Mouse (Mus musculus): ENCODE data around the gene Acvr1b. TPM values are rescaled to one million over a fixed set of nuclear protein-coding genes. Genes with fewer than 3 reads are reported as not detected.

Gene Acvr1b
- polyA plus RNA-seq (2017; shearing (Covaris generic)) = 4.6 TPM

DNA sequence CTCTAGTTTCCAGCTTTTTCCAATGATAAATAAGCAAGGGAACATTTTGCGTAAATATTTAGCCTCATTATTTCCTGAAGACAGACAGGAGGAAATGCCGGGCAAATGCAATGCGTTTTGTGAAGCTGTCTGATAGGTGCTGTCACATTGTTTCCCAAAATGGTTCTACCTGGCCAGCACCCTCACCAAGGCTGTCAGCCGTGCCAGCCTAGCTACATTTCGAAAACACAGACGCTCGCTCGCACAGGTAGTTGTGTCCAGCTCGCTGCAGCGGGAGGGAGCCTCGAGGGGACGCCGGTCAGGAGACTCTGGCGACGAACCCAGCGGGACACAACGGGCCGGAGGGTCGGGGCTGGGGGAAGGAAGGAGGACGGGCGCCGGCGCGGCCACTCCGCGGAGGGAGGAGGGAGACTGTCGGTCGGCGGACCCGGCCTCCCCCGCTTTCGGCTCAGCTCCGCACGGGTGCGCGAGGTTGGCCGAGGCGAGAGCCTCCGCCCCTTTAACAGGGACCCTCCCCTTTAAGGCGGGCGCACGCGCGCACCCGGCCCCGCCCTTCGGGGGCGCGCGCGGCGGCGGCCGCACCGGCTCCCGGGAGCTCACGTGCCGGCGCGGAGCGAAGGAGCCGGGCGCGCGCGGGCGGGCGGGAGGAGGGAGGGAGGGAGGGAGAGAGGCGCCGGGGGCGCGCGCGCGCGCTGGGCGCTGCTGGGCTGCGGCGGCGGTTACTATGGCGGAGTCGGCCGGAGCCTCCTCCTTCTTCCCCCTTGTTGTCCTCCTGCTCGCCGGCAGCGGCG lies at the start of gene Acvr1b:
Gene Acvr1b, plus strand, starts transcription at position 647 of the 791 bp plus-strand sequence.

DNA sequence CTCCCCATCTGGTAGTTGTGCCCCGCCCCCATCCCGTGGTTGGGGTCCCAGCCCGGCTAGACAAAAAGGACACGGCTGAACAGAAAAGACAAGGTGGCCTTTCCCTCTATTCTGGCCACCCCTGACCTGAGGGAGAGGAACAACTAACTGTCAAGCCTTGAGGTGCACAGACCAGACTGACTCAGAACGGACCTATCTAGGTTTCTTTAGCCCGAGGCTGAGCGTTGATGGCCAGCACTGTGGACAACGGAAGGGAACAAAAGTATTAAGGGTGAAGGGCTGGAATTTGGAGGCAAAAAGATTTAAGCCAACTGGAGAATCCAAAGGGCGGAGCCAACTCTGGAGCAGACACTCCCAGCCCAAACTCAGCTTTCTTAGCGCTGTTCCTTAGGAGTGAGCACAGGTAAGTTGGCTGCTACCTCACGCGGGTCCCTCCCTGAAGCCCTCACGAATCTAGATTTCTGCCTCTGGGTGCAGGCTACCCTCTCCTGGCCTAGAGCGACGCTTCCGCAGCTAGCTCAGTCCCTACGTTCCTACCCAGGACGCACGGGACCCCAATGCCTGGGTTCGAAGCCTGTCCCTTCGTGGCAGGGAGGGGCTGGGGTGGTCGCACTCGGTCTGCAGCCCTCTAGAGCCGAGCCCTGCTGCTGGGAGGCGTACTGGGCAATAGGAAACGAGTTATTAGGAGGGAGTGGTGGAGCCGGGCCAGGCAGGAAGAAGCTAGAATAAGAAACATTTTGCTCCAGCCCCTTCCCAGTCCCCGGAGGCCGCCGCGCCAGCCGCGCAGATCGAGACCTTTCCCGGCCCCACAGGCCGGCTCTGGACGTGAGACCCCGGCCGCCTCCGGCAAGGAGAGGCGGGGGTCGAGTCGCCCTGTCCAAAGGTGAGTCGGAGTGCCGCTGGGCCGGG lies 45.4 kb upstream of the Acvr1b start, which contains the start of gene Acvrl1:
Gene Acvrl1, plus strand, starts transcription at position 342 of the 909 bp plus-strand sequence.

DNA sequence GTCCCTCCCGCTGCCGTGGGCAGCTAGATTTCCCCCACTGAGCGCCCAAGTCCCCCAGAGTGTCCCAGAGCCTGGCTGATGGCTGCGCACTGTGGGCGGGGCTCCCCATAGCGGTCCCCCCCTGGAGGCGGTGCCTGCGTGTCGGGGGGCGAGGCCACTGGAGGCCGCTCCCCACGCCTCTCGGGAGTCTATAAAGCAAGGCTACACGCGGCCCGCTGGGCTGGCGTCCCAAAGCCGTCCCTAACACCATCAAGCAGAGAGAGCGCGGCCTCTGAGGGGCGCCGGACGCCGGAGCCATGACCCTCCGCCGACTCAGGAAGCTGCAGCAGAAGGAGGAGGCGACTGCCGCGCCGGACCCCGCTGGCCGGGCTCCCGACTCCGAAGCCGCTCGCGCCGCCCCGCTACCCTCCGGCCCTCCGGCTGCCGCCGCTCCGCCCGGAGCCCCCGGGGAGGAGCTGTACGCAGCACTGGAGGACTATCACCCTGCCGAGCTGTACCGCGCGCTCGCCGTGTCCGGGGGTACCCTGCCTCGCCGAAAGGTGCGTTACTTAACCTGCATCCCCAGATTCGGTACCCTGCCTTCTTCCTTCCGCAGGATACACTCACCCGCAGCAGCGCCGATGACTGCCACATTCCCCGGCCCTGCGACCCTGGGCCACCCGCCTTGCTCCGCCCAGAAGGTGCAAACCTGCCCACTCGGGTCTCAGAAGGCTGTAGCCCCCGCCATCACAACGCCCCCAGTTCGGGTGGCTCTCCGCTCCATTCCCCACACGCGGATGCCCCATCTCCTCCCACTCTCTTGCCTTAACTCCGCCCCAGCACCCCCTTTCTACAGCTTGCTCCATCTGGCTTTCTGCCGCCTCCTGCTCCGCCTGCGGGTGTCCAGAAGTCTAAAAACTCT lies 50.4 kb downstream of the Acvr1b start, which contains the start of gene Grasp:
Gene Grasp, plus strand, starts transcription at position 183 of the 901 bp plus-strand sequence.

DNA sequence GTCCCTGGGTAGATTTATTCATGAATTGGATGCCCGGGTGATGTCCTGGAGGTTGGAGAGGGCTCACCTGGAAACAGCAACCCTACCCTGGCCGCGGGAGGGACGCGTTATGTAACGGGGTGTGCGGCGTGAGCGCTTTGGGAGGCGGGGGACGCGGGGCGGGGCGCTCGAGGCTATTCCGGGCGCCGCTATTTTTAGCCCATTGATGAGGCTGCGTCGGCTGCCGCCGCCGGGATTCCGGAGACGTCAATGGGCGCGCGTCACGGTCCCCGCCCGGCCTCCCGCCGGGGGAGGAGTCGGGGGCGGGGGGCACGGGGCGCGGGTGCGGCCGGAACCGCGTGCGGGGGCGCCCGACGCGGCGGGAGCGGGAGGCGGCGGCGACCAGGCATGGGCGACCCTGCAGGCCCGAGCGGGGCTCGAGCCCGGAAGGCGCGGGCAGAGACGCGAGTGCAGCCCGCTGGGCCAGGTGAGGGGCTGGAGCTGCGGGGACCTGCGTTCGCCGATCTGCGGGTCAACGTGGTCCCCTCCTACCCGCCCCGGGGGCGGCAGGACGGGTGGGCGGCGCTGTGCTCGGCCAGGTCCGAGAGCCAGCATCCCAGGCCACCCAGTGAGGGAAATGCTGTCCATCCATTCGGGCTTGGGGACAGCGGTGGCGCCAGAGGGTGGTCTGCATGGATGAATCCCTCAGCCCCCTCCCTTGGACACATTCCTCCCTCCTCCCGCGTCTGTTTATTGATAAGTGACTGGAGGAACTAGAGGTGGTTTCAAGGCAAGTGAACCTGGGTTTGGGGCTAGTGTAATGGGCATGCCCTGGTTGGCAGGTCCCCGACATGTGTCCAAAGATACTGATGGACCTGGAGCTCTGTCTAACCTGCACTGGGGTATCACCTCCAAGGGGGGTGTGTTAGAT lies 80.3 kb downstream of the Acvr1b start, which contains the start of gene Nr4a1:
Gene Nr4a1, plus strand, starts transcription at position 384 of the 910 bp plus-strand sequence.

Other genes with a start within 250 kb of the Acvr1b start
- not detected for gene Gm47841, start 126.7 kb upstream of the Acvr1b start, polyA plus RNA-seq (2017; shearing (Covaris generic))
- not detected for gene Fignl2, start 95.5 kb upstream of the Acvr1b start, polyA plus RNA-seq (2017; shearing (Covaris generic))
- gene Ankrd33, start 58.3 kb upstream of the Acvr1b start, polyA plus RNA-seq (2017; shearing (Covaris generic)) = not detected
- 19.4 TPM for gene Acvrl1, start 45.5 kb upstream of the Acvr1b start, polyA plus RNA-seq (2017; shearing (Covaris generic))
- gene Grasp, start 50.1 kb downstream of the Acvr1b start, polyA plus RNA-seq (2017; shearing (Covaris generic)) = 13.2 TPM
- 458 TPM for gene Nr4a1, start 80.2 kb downstream of the Acvr1b start, polyA plus RNA-seq (2017; shearing (Covaris generic))
- 99.9 TPM for gene Atg101, start 110.2 kb downstream of the Acvr1b start, polyA plus RNA-seq (2017; shearing (Covaris generic))
- gene 6030408B16Rik, start 119.1 kb downstream of the Acvr1b start, polyA plus RNA-seq (2017; shearing (Covaris generic)) = not detected
- not detected for gene Krt80, start 196.1 kb downstream of the Acvr1b start, polyA plus RNA-seq (2017; shearing (Covaris generic))
- gene Krt7, start 237.0 kb downstream of the Acvr1b start, polyA plus RNA-seq (2017; shearing (Covaris generic)) = not detected

Measured in naive thymus-derived CD4-positive, alpha-beta T cell, adult 5 months (primary cell).